Mouse (Mus musculus) intestine, embryonic 15.5 days (tissue): ENCODE data around the gene Lrrc8a. TPM values are rescaled to one million over a fixed set of nuclear protein-coding genes. Genes with fewer than 3 reads are reported as not detected.

Experiments
- ATAC-seq: fragments of 200-750 bp; cut with Nextera tagmentation; 2 replicates; pipeline ENCODE4 v1.8.0; 2017; ENCODE audit warnings: moderate TSS enrichment, moderate library complexity
- H3K27ac ChIP-seq: fragments of 300-500 bp; sonication (generic); 2 replicates; pipeline ENCODE4 v1.5.1; 2015; ENCODE audit warnings: mild to moderate bottlenecking, inconsistent platforms
- H3K27me3 ChIP-seq: fragments of 300-500 bp; sonication (generic); replicated peaks from 2 replicates; pipeline ENCODE4 v1.6.1; 2015; ENCODE audit warnings: inconsistent platforms
- H3K36me3 ChIP-seq: fragments of 300-500 bp; sonication (generic); 2 replicates; pipeline ENCODE4 v1.6.1; 2015; ENCODE audit warnings: inconsistent platforms
- H3K4me1 ChIP-seq: fragments of 300-500 bp; sonication (generic); replicated peaks from 2 replicates; pipeline ENCODE4 v1.6.1; 2015; ENCODE audit warnings: inconsistent platforms
- H3K4me2 ChIP-seq: fragments of 300-500 bp; sonication (generic); replicated peaks from 2 replicates; pipeline ENCODE4 v1.6.1; 2015; ENCODE audit warnings: mild to moderate bottlenecking, inconsistent platforms
- H3K4me3 ChIP-seq: fragments of 300-500 bp; sonication (generic); replicated peaks from 2 replicates; pipeline ENCODE4 v1.5.1; 2015; ENCODE audit warnings: inconsistent platforms
- H3K9ac ChIP-seq: fragments of 300-500 bp; sonication (generic); 2 replicates; pipeline ENCODE4 v1.6.1; 2015; ENCODE audit warnings: inconsistent platforms
- H3K9me3 ChIP-seq: fragments of 300-500 bp; sonication (generic); 2 replicates; pipeline ENCODE4 v1.6.1; 2016; ENCODE audit warnings: inconsistent platforms
- WGBS: fragments of 180-500 bp; shearing (Covaris S2); methylation state at CpG from one replicate; pipeline ENCODE4 v1.1.7; 2015; 5-methylcytosine and 5-hydroxymethylcytosine counted together
- polyA plus RNA-seq: library from polyadenylated mRNA; unstranded; fragments of >200 nt; fragmentation: Nextera tagmentation; extraction: Ambion mirVana; gene quantifications from 2 replicates; pipeline ENCODE4 v1.2.1, GENCODE M21; 2015

Gene Lrrc8a
- polyA plus RNA-seq, 1 experiment from 2014 or later = 37.7 TPM

- Histone ChIP-seq H3K9ac (no peak overlapping the region), H3K4me2 (no peak overlapping the region), H3K4me3 (no peak overlapping the region), H3K4me1 (peaks cover 11% of the 10 kb centered on the region), H3K36me3 (peaks cover 34% of the 10 kb centered on the region), H3K27ac (no peak overlapping the region), H3K9me3 (no peaks in the 10 kb centered on the region), H3K27me3 (no peaks in the 10 kb centered on the region)
- ATAC-seq = no peak
- WGBS = 96% methylated on average over 30 of the region's 30 CpGs
These were observed 19.3 kb downstream of the Lrrc8a start for GRCm38 (mm10) chr2:30256616-30257350.

DNA sequence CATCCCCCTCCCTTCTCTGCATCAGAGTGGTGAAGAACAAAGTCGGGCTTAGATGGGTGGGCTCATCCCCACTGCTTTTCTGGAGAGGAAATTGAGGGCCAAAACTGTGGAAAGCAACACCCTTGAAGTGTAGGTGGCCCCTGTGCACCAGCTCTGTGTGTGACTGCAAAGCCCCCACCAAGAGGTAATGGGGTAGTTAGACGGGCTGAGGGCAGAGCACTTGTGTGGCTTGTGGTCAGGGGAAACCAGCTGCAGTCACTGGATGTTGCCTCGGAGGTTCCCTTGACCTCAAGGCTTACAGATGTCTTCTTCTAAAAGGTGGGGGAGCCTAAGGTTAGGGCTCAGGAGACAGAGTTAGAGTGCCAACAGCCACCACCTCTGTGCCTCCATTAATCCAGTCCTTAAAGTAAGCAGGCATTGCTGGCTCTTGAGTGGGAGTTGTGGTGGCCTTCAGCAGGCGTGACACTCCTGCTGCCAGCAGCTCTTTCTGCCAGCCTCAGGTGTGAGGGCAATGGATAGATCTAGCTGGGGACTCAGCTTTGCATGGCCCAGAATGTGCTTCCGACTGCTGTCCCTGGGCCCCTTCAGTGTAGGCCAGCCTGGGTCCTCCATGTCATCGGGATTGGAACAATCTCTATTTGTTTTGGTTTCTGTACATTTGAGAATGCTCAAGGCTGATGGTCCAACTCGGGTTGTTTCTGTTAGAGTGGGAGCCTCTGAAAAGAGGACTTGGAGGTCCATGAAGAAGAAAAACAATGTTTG, 20.4 kb downstream of the Lrrc8a start:
- Histone ChIP-seq H3K27ac (no peak overlapping the region), H3K4me1 (0 out of 2 replicates have a peak, but pooled peaks cover under 1% of the 10 kb centered on the region), H3K4me2 (no peak overlapping the region), H3K36me3 (peaks cover 40% of the 10 kb centered on the region), H3K9me3 (no peaks in the 10 kb centered on the region), H3K27me3 (no peaks in the 10 kb centered on the region), H3K4me3 (no peak overlapping the region), H3K9ac (no peak overlapping the region)
- 80% methylated on average over 7 of the region's 7 CpGs for WGBS
- no peak for ATAC-seq

GRCm38 (mm10) chr2:30258600-30258999, 21.1 kb downstream of the Lrrc8a start:
- peaks cover 46% of the 10 kb centered on the region for H3K36me3 ChIP-seq
- H3K9ac ChIP-seq = no peak overlapping the region
- H3K4me2 ChIP-seq = no peak overlapping the region
- no peaks in the 10 kb centered on the region for H3K27me3 ChIP-seq
- H3K9me3 ChIP-seq = no peaks in the 10 kb centered on the region
- no peak overlapping the region for H3K4me3 ChIP-seq
- no peak for ATAC-seq
- WGBS = 74% methylated on average over 4 of the region's 4 CpGs
- no peak overlapping the region for H3K27ac ChIP-seq
- H3K4me1 ChIP-seq = peaks cover 5% of the 10 kb centered on the region; the same call in 1 of the 2 replicates

DNA sequence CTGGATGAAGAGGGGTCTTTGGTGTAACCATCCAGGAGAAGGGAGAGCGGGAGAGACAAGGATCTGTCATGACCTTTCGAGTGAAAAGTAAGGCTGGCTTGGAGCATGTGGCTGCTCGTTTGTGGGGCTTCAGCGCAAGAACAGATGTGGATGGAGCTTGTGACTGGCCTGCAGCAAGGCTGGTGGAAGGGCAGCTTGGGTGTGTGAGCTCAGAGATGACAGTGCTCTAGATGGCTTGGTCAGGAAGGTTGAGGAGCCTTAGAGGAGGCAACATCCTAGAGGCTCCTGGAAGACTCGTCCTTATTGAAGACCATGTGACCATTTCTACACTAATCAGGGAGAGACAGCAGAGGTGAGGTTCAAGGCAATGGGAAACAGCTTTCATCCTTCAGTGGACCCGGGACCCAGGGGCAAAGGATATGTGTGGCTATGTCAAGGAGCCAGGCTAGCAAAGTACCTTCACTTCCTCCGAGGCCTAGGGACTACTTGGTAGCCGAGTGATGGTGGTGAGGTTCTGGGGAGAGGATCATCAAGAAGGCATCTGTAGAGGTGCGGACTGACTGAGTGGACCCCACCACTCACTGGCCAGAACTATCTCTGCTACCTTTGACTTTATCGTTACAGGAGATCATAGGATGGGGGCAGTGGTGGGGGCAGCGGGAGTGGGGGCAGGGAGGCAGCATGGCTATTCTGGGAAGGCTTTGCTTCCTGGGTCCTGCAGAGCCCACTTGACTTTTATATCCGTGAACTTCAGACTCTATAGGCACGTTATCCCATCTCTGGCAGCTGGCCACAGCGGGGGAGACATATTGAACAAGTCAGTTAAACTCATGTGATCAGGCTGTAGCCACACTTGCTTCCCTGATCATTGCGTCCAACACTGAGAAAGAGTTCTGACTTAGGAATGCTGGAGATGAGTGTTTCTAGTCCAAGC, 21.9 kb downstream of the Lrrc8a start:
- no peaks in the 10 kb centered on the region for H3K9me3 ChIP-seq
- H3K27ac ChIP-seq = no peak overlapping the region
- peaks cover 5% of the 10 kb centered on the region for H3K4me1 ChIP-seq
- H3K27me3 ChIP-seq = no peaks in the 10 kb centered on the region
- peaks cover 50% of the 10 kb centered on the region for H3K36me3 ChIP-seq
- H3K9ac ChIP-seq = no peak overlapping the region
- H3K4me3 ChIP-seq = no peak overlapping the region
- H3K4me2 ChIP-seq = no peak overlapping the region
- no peak for ATAC-seq
- 86% methylated on average over 15 of the region's 15 CpGs for WGBS

GRCm38 (mm10) chr2:30261064-30261736, 23.7 kb downstream of the Lrrc8a start:
- Histone ChIP-seq H3K9me3 (no peaks in the 10 kb centered on the region), H3K27ac (no peak overlapping the region), H3K4me2 (no peak overlapping the region), H3K9ac (no peak overlapping the region), H3K36me3 (peaks cover 36% of the 10 kb centered on the region), H3K4me1 (peaks cover 23% of the 10 kb centered on the region), H3K4me3 (no peak overlapping the region), H3K27me3 (no peaks in the 10 kb centered on the region)
- no peak for ATAC-seq
- 83% methylated on average over 4 of the region's 4 CpGs for WGBS

DNA sequence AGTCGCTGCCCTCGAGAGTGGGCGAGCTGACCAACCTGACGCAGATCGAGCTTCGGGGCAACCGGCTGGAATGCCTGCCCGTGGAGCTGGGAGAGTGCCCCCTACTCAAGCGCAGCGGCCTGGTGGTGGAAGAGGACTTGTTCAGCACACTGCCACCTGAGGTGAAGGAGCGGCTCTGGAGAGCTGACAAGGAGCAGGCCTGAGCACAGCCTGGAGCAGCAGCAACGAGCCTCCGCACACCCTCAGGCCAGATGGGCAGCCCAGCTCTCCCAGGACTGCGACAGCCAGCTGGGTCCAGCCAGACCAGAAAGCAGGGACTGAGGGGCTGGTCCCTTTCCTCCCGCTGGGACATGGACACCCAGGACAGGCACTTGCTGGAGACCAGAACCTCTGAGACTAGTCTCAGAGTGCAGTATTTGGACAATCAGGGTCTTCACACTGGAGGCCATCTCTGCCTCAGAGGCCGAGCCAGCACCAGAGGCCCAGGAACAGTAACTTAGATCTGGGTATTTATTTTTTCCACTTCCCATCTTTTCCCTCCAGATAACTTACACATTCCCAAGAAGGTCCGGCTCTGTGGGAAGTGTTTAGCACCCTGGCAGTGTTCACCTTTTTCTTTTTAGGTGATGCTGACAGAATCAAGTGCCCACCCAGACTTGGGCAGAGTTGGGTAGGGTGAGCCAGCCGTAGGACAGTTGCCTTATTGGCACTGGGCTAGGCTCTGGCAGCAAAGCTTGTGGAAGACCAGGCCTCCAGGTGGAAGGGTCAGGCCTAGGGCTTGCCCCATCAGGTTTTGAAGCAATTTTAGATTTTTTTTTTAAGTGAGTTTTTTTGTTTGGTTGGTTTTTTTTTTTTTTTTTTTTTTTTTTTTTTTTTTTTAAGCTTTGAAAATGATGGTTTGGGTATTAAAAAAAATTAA, 24.7 kb downstream of the Lrrc8a start:
- no peak overlapping the region for H3K27ac ChIP-seq
- H3K36me3 ChIP-seq = peaks cover 26% of the 10 kb centered on the region
- WGBS = 90% methylated on average over 18 of the region's 18 CpGs
- H3K27me3 ChIP-seq = no peaks in the 10 kb centered on the region
- no peak overlapping the region for H3K4me2 ChIP-seq
- H3K9me3 ChIP-seq = no peaks in the 10 kb centered on the region
- H3K4me3 ChIP-seq = no peak overlapping the region
- no peak for ATAC-seq
- H3K9ac ChIP-seq = no peak overlapping the region
- H3K4me1 ChIP-seq = peaks cover 33% of the 10 kb centered on the region

- no peaks in the 10 kb centered on the region for H3K27me3 ChIP-seq
- H3K9me3 ChIP-seq = no peaks in the 10 kb centered on the region
- no peak overlapping the region for H3K4me2 ChIP-seq
- H3K4me3 ChIP-seq = no peak overlapping the region
- H3K27ac ChIP-seq = 0 out of 2 replicates have a peak overlapping the region, but pooled peaks have one; percentile 9
- H3K36me3 ChIP-seq = peaks cover 25% of the 10 kb centered on the region
- H3K4me1 ChIP-seq = peaks cover 33% of the 10 kb centered on the region
- 57% methylated on average over 4 of the region's 4 CpGs for WGBS
- ATAC-seq = no peak
- H3K9ac ChIP-seq = no peak overlapping the region
These were observed 25.4 kb downstream of the Lrrc8a start for GRCm38 (mm10) chr2:30262840-30263441.

DNA sequence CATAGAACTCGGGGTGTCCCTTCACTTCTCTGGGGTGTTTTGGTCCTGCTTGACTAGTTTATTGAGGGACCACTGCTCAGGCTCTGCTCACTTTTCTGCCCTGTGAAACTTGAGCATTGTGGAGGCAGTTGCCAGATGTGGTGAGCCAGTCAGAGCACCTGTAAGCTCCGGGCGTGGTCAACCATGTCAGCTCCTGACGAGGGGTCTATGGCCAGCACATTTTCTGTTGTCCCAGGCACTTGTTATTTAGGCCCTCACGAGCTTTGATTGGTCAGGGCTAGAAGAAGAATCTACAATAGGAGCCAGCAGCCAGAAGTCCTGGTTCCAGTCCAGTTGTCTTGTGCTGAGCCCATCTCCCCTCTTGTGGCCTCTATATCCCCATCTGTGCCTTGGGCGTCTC, 26.3 kb downstream of the Lrrc8a start:
- 88% methylated on average over 6 of the region's 6 CpGs for WGBS
- Histone ChIP-seq H3K4me2 (no peak overlapping the region), H3K27me3 (no peaks in the 10 kb centered on the region), H3K4me3 (no peak overlapping the region), H3K9me3 (no peaks in the 10 kb centered on the region), H3K36me3 (peaks cover 24% of the 10 kb centered on the region), H3K9ac (no peak overlapping the region), H3K27ac (no peak overlapping the region), H3K4me1 (peaks cover 33% of the 10 kb centered on the region)
- ATAC-seq = no peak

DNA sequence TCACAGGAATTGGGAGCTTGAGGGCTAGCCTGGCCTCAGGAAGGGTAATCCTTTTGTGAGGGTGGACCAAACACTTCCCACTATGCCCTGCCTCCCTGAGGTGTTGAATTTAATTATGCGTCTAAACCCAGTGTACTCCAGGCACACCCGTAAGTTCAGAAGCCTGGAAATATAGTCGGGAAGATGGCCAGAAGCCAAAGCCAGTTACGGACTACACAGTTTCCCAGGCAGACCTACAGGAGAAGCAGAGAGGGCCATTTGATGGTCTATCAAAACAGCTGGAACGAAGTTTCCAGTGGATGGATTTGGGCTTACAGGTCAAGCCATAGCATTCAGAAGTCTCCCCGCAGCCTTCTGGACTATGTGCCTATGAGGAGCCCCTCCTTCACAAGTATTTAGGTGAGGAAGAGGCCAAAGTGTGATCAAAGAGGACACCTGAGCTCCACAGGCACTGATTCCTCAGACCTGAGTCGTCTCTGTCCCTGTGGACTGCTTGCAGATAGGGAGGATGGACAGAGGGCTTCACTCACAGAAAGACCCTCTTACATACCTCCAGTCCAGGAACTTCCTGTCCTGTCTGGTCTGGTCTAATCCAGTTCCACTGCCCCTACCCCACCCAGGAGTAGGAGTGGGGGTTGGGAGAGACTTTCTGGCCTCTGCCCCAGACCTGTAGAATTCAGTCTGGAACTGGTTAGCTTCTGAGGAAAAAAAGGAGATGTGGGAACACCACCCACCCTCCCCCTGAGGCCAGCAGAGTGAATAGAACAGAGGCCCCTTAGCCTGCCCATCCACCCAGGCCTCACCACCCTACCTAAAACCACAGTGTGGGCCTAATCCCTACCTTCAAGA, 27.4 kb downstream of the Lrrc8a start:
- peak overlapping the region; percentile 91 for H3K27ac ChIP-seq
- no peaks in the 10 kb centered on the region for H3K27me3 ChIP-seq
- WGBS = 55% methylated on average over 7 of the region's 7 CpGs
- H3K4me2 ChIP-seq = no peak overlapping the region
- peaks cover 38% of the 10 kb centered on the region for H3K4me1 ChIP-seq
- no peaks in the 10 kb centered on the region for H3K9me3 ChIP-seq
- no peak overlapping the region for H3K4me3 ChIP-seq
- H3K9ac ChIP-seq = no peak overlapping the region
- no peak for ATAC-seq
- peaks cover 19% of the 10 kb centered on the region for H3K36me3 ChIP-seq

- peak within 1 kb of the TSS; percentile 20 for H3K9ac ChIP-seq
- WGBS = 42% methylated on average over 5 of the region's 5 CpGs
- H3K27me3 ChIP-seq = no peaks in the 10 kb centered on the region
- ATAC-seq = no peak
- peak within 1 kb of the TSS; percentile 91 for H3K27ac ChIP-seq
- peak within 1 kb of the TSS; percentile 42 for H3K4me2 ChIP-seq
- H3K36me3 ChIP-seq = peaks cover 17% of the 10 kb centered on the region
- no peaks in the 10 kb centered on the region for H3K9me3 ChIP-seq
- H3K4me1 ChIP-seq = peaks cover 40% of the 10 kb centered on the region
- peak within 1 kb of the TSS; percentile 12; the same call in 1 of the 2 replicates for H3K4me3 ChIP-seq
These were observed 28.3 kb downstream of the Lrrc8a start, which contains the start of gene Phyhd1 for GRCm38 (mm10) chr2:30265767-30266253. TSS of gene Phyhd1 (plus strand) at chr2:30266203.
